Mouse (Mus musculus): ENCODE results near the gene Csrp1.

Gene Csrp1

GRCm38 (mm10) chr1:135734225-135734937, 14.5 kb downstream of the Csrp1 start:
- DNase-seq, result no peak

GRCm38 (mm10) chr1:135735460-135735859, 15.6 kb downstream of the Csrp1 start:
- DNase-seq, result peak; percentile 62

- DNase-seq, result no peak
These were observed 25.1 kb downstream of the Csrp1 start for GRCm38 (mm10) chr1:135744987-135745386.

DNA sequence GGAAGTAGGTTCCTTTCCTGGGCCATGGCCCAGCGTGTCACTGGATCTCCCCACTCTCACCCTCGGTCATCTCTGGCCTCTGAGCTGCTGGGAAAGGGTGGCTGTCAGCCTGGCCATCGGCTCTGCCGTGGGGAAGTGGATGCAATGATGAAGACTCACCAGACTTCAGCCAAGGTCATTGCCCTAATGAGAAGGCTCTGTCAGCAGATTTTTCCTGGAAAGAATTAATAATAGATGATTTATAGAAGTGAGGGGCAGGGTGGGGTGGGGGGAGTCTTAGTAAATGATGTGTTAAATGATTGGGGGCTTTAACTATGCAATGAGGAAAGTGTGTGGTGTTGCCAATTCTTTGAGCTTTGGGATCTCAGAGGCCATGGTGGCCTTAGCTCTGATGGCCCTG, 26.4 kb downstream of the Csrp1 start:
- no peak for DNase-seq

- peak; percentile 95 for DNase-seq
These were observed 33.0 kb downstream of the Csrp1 start for GRCm38 (mm10) chr1:135752737-135753348.

- DNase-seq, result no peak
These were observed 35.4 kb downstream of the Csrp1 start for GRCm38 (mm10) chr1:135755287-135755686.

- DNase-seq, result no peak
These were observed 36.1 kb downstream of the Csrp1 start for GRCm38 (mm10) chr1:135755913-135756312.

DNA sequence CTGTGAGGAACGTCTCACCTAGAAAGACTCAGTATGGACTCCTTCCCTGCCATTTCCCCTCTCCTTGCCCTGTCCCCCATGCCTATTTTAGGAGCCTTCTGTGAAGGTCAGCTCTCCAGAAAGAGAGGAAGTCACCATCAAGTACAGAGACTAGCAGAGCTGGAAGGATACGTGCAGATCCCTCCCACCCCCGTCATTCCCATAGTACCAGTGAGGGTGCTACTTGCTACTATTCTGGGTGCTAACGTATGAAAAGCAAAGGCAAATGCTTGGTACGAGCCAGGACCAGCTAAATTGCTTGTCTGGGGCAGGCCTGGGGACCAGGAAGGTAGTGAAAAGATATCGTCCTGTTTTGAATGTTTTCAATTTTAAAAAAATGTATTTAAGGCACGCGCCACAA, 37.4 kb downstream of the Csrp1 start:
- DNase-seq, result no peak

DNA sequence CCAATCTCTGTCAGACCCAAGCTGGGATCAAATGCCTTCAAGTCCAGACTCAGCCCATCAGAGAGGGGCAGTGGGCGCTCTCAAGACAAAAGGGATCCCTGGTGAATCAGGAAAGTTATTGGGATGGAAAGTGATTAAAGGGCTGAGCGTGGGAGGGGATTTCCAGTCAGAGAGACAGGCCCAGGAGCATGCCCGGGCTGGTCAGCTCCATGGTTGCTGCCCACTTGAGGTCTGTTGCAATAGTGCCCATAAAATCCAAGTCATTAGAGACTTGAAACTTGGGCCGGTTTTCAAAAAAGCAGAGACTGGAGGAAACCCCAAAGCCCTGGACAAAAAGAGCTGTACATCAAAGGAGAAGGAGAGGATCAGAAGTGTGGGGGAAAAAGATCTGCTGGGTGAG, 39.8 kb downstream of the Csrp1 start:
- DNase-seq, result no peak

GRCm38 (mm10) chr1:135760216-135760615, 40.4 kb downstream of the Csrp1 start:
- peak; percentile 18 for DNase-seq

DNA sequence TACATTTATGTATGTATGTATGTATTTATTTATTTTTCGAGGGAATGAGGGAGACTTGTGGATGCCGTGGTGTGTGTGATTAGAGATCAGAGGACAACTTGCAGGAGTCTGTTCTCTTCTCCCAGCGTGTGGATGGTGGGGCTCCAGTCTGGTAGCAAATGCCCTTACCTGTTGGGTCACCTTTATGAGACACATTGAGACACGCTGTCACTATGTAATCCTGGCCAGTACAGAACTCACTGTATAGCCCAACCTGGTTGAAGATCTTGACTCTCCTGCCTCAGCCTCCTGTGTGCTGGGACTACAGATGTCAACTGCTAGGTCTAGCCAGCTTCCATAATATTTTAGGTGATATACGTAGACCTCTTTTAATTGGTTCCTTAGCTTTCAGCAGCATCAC, 41.9 kb downstream of the Csrp1 start:
- DNase-seq, result no peak

DNA sequence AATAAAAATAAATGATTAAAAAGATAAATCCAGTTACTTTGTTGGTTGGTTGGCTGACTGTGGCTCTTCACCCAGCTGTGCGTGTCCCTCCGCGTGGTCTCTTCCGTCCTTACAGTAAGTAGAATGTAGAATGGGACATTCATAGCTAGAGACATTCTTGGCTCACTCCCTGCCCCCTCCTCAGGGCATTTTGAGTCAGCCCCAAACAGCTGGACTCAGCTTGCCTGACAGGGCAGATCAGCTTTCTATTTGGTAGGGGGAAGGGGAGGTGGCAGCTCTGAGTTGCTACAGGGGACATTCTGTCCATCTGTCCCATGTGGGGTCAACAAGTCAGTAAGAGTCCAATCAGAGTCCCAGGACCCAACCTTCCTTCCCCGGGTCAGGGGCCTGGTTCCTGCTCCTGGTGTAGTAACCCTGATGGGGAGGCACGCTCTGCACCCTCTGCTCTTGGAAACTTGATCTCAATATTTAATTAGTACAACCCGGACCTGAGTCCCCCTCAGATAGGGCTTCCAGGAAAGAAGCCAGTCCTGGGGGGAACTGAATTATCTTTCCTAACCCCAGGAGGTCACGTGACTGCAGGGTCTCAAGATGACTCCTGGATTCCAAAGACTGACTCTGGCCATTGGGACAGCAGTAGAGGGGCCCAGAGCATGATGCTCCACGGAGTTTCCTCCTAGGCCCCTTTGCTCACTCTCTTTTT, 43.8 kb downstream of the Csrp1 start:
- peak; percentile 34 for DNase-seq

- no peak for DNase-seq
These were observed 44.3 kb downstream of the Csrp1 start for GRCm38 (mm10) chr1:135764206-135764528.

- DNase-seq, result peak; percentile 88
These were observed 46.1 kb downstream of the Csrp1 start, which contains the start of gene Phlda3 for GRCm38 (mm10) chr1:135765645-135766591. TSS of gene Phlda3 (plus strand) at chr1:135766119.

DNA sequence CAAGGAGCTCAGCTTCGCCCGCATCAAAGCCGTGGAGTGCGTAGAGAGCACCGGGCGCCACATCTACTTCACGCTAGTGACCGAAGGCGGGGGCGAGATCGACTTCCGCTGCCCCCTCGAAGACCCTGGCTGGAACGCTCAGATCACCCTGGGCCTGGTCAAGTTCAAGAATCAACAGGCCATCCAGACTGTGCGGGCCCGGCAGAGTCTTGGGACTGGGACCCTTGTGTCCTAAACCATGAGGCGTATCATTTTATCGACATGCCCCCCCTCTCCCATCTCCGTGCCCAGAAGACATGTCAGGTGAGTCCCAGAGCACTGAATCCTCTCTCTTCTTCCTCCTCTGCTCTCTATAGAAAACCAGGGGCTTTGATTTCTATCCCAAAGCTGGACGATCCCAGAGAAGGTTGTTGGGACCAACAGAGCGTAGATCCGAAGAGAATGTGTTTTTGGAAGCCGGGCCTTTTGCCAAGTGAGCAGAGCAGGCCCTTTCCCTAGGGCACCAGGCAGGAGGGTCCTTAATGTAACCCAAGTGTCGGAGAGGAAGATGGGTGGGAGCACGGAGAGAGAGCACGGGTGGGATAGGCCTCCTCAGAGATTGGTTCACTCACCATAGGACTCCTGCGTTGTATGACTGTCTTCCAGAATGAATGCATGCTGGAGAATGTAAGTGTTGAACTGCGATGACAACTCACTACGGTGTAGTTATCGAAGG, 46.9 kb downstream of the Csrp1 start:
- no peak for DNase-seq

DNA sequence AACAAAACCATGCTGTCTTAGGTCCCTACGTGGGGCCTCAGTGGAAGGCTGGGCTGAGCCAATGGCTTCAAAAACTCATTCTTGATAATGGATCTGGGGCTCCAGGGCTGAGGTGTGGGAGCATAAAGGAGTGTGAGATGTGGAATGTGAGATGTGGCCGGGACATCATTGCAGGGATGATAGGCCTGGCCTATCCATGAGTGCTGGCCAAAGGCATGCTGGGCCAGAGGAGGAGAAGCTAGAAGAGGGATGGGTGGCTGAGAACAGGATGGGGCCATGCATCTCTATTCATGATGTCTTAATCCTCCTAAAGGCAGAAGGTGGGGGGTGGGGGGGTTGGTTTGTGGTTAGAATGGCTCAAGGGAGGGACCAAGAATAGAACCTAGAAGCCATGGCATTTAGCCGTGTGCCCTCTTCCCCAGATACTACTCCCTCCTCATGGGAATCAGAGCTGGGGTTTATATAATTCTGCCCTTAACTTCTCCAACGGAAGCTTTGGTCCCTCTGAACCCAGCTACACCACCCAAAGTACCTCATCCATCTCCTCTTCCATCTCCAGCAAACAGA, 47.5 kb downstream of the Csrp1 start:
- DNase-seq, result no peak

DNA sequence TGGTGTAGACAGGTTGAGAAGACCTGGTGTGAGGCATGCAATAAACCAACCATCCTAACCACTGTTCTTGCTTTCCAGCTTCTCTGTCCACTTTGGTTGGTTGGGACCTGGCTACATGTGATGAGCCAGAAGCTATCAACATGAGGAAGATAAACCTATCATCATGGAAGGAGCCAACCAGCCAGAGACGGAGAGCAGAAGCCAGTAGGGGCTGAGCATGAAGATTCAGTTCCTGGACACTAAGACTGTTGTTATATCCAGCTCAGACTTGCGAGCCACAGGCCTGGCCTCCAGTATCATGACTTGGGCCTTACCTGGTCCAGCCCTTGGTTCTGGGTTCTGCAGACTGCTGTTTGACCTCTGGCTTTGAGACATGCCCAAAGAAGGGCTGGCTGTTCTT, 48.5 kb downstream of the Csrp1 start:
- no peak for DNase-seq

DNA sequence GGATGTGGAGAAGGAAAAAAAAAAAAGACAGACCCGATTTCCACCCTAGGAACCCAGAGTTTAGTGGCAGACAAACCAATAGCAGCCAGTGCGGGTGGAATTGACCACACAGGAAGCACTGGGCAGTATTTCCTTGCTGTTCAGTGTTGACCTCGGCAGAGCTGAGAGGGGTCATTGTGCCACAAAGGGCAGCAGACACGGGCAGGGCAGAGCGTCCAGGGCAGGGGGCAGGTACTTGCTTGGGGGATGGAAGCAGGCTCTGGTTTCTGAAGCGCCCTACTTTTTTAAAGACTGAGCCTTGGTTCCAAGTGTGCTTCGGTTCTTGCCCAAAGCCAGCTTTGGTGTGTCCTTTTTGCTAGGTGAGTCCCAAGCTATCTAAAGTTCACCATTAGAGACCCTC, 50.4 kb downstream of the Csrp1 start:
- no peak for DNase-seq

DNA sequence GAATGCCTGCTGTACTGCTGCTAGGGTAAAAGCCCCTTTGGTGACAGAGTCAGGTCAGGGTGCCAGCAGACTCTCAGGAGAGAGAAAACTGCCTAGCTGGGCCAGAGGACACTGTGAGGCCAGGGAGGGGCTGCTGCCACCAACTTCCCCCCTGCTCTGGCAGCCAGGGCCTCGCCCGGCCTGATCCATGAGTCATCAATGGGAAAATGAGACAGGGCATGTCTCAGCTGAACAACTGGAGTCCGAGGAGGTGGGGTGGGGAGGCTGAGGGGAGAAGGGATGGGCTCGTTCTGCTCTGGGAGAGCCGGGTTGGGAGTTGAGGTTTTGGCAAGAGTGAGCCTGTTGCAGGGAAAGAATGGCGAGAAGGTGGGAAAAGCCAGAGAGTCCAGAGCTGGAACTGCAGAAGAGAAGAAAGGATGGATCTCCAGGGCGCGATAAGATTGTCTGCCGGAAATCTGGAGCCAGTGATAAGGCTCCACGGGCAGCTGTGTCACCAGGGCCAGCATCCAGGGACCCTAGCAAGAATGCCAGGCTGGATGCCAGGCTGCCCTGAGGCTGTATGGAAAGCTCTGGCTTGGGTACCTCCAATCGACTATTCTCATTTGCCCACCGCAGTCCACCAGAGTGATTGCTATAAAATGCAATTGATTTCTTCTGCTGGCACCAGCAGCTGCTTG, 51.2 kb downstream of the Csrp1 start:
- no peak for DNase-seq

GRCm38 (mm10) chr1:135771573-135771970, 51.7 kb downstream of the Csrp1 start:
- no peak for DNase-seq

DNA sequence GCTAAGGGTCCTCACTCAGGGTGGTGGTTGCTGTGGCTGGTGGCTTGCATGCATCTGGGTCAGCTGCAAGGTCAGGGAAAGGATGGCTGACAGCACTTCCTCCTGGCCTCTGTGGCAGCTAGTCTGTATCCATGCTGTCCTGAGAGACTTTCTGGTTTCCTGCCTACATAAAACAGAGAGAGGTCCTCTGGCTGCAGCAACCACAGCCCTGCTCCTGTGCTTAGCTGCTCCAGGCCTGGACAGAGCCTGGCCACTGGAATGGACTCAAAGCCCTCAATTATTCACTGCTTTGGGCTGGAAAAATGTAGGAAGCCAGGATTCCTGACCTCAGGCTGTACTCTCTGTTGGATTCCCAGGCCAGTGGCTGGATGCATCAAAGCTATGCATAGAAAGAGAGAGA, 56.7 kb downstream of the Csrp1 start:
- no peak for DNase-seq

All from embryo, embryonic 11 days (tissue).